ENCODE assay signal across 7 mouse cellular contexts in the genomic region with DNA sequence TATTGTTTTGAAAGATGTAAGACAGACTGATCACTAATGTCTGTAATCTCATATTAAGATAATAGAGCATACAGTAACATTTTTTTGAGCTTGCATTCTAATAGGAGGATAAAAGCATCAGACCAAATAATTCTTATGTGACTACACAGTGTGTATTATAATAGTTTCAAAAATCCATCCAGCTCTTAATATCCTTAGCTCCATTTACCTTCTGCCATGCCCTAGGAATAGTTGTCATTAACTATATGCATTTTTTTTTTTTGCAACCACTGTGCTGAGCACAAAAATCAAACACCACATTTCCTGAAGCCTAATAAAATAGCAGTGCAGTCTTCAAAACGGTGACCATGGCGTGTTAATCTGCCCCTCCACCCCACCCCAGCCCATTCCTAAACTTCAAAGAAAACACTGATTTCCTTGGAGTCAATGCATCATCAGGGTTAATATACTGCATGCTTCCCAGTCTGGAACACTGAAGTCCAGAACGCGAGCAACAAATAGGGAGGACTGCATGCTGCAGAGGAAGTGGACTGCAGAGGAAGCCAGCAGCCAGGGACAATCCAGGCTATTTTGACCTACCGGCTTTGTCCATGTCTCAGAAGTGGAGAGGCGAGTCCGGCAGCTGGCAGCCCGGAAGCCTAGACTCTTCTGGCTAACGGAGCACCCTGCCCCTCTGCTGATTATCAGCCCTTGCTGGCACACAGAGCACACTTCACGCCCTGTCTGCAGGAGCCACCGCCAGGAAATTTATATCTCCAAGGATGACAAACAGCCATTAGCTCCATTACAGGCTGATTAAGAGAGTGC.
DNase-seq lines count a peak whose midpoint lies in the region; ATAC-seq and TF ChIP-seq lines count a peak whose summit lies in the region.

No protein-coding gene starts in this region.

- peak overlapping the region; percentile 33 for H3K4me3 ChIP-seq in forebrain, embryonic 15.5 days
- peak overlapping the region; percentile 16 for H3K4me3 ChIP-seq in hindbrain, embryonic 14.5 days (replicated peaks; ENCODE audit: low read length)
- H3K4me3 ChIP-seq in midbrain, embryonic 14.5 days (replicated peaks; ENCODE audit: low read depth, low read length) = peak overlapping the region; percentile 20
- H3K4me3 ChIP-seq in thymus, adult 2 months (ENCODE audit: control insufficient read depth, insufficient read depth, low read length) = no peak overlapping the region

- H3K27ac ChIP-seq in forebrain, embryonic 15.5 days (replicated peaks) = peak overlapping the region; percentile 49; the same call in 1 of the 2 replicates
- peak overlapping the region; percentile 22; the same call in 1 of the 2 replicates for H3K27ac ChIP-seq in hindbrain, embryonic 14.5 days
- peak overlapping the region; percentile 45 for H3K27ac ChIP-seq in midbrain, embryonic 14.5 days (replicated peaks; ENCODE audit: low read depth, low read length)
- no peak overlapping the region for H3K27ac ChIP-seq in thymus, adult 2 months (ENCODE audit: control insufficient read depth, insufficient read depth, low read length)

- no peak for TF ChIP-seq POLR2A in thymus, adult 2 months (IDR thresholded peaks at IDR 0.05; ENCODE audit: control insufficient read depth, extremely low read depth, insufficient read depth, low read length, poor library complexity)

- WGBS in forebrain, embryonic 15.5 days = 7% methylated on average over 11 of the region's 11 CpGs
- 26% methylated on average over 11 of the region's 11 CpGs for WGBS in hindbrain, embryonic 14.5 days
- WGBS in midbrain, embryonic 14.5 days = 32% methylated on average over 11 of the region's 11 CpGs
- 76% methylated on average over 11 of the region's 11 CpGs for WGBS in thymus, adult 2 months

- H3K4me1 ChIP-seq in forebrain, embryonic 15.5 days = peaks cover 14% of the 10 kb centered on the region
- H3K4me1 ChIP-seq in hindbrain, embryonic 14.5 days (replicated peaks; ENCODE audit: control insufficient read depth, insufficient read depth, low read length) = no peaks in the 10 kb centered on the region
- 0 out of 2 replicates have a peak, but pooled peaks cover 3% of the 10 kb centered on the region for H3K4me1 ChIP-seq in midbrain, embryonic 14.5 days (ENCODE audit: control insufficient read depth, insufficient read depth, low read length)
- H3K4me1 ChIP-seq in thymus, adult 2 months (replicated peaks; ENCODE audit: control insufficient read depth, insufficient read depth, low read length) = no peaks in the 10 kb centered on the region

- peak; percentile 90 for DNase-seq in MN1 (ENCODE audit: low spot score)
- peak; percentile 25 for DNase-seq in adrenal gland, adult 2 months
- no peak for DNase-seq in hindbrain, embryonic 14.5 days (ENCODE audit: low spot score)
- peak; percentile 35 for DNase-seq in liver
- peak; percentile 57 for DNase-seq in midbrain, embryonic 14.5 days
- no peak for DNase-seq in thymus, adult 2 months

- no peaks in the 10 kb centered on the region for H3K27me3 ChIP-seq in forebrain, embryonic 15.5 days
- no peaks in the 10 kb centered on the region for H3K27me3 ChIP-seq in hindbrain, embryonic 14.5 days (ENCODE audit: control insufficient read depth, insufficient read depth, low read length)
- H3K27me3 ChIP-seq in midbrain, embryonic 14.5 days (ENCODE audit: control insufficient read depth, insufficient read depth, low read length) = no peaks in the 10 kb centered on the region
- no peaks in the 10 kb centered on the region for H3K27me3 ChIP-seq in thymus, adult 2 months (ENCODE audit: control insufficient read depth, insufficient read depth, low read length)

- no peaks in the 10 kb centered on the region for H3K9me3 ChIP-seq in forebrain, embryonic 15.5 days
- no peaks in the 10 kb centered on the region for H3K9me3 ChIP-seq in hindbrain, embryonic 14.5 days (ENCODE audit: control insufficient read depth, low read length)
- no peaks in the 10 kb centered on the region for H3K9me3 ChIP-seq in midbrain, embryonic 14.5 days (ENCODE audit: control insufficient read depth, low read length)

- peak overlapping the region; percentile 45 for H3K9ac ChIP-seq in forebrain, embryonic 15.5 days (replicated peaks)
- H3K9ac ChIP-seq in hindbrain, embryonic 14.5 days = peak overlapping the region; percentile 29
- H3K9ac ChIP-seq in midbrain, embryonic 14.5 days (replicated peaks; ENCODE audit: low read length) = peak overlapping the region; percentile 45

- H3K4me2 ChIP-seq in forebrain, embryonic 15.5 days (replicated peaks) = peak overlapping the region; percentile 58
- H3K4me2 ChIP-seq in hindbrain, embryonic 14.5 days (replicated peaks) = peak overlapping the region; percentile 45
- peak overlapping the region; percentile 51 for H3K4me2 ChIP-seq in midbrain, embryonic 14.5 days (ENCODE audit: low read length)

- peak; percentile 78 for ATAC-seq in forebrain, embryonic 15.5 days (replicated peaks)
- ATAC-seq in hindbrain, embryonic 14.5 days (ENCODE audit: low FRiP score) = peak; percentile 68
- ATAC-seq in midbrain, embryonic 14.5 days (ENCODE audit: low FRiP score, low TSS enrichment) = 0 out of 2 replicates have a peak, but pooled peaks have one; percentile 25

- H3K36me3 ChIP-seq in forebrain, embryonic 15.5 days = no peaks in the 10 kb centered on the region
- no peaks in the 10 kb centered on the region for H3K36me3 ChIP-seq in hindbrain, embryonic 14.5 days (replicated peaks; ENCODE audit: control insufficient read depth, insufficient read depth)
- H3K36me3 ChIP-seq in midbrain, embryonic 14.5 days (ENCODE audit: control insufficient read depth, insufficient read depth, low read length) = no peaks in the 10 kb centered on the region
- no peaks in the 10 kb centered on the region for H3K36me3 ChIP-seq in thymus, adult 2 months (ENCODE audit: control insufficient read depth, insufficient read depth, low read length)

- no peak for TF ChIP-seq CTCF in thymus, adult 2 months (IDR thresholded peaks at IDR 0.05; ENCODE audit: borderline replicate concordance, control insufficient read depth, extremely low read depth, insufficient read depth, low read length, poor library complexity)

Comparison
In these comparisons a context has a peak if more than half of its experiments do, and no peak if none do; other contexts are left out.
1. DNase-seq: peak in MN1 (single experiment), adrenal gland, adult 2 months (single experiment), liver (single experiment) and midbrain, embryonic 14.5 days (single experiment); none in hindbrain, embryonic 14.5 days (single experiment) and thymus, adult 2 months (single experiment).
2. ATAC-seq: peak in every context shown above with its lines; median percentile 78 in forebrain, embryonic 15.5 days; 68 in hindbrain, embryonic 14.5 days; 25 in midbrain, embryonic 14.5 days.
3. Peak in every context shown above with its lines, with median percentiles within 50 percentile points of each other: H3K4me2 ChIP-seq and H3K9ac ChIP-seq.